Mouse (Mus musculus): ENCODE results near the gene Grid2.

Grid2 gene

DNA sequence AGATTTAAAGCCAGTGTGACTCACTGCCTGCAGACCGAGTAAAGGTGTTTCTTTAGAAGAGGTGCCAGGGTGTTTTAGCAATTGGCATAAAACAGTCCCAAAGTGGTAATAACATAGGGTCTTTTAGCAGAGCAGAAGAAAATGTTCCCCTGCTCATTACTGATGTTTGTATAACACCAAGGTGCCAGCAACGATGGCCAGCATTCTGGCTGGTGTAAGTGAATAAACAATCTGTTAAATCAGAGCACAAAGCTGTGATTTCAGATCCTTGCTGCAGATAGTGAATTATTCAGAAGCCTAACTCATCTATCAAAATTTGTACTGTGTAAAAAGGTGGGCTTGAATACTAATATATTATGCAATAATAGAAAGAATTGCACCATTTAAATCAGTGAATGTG is 353.9 kb downstream of the Grid2 start:
- no peak for DNase-seq (ENCODE audit: low read depth, low spot score)

- DNase-seq (ENCODE audit: low read depth, low spot score), result no peak
Observed at GRCm38 (mm10) chr6:63635970-63636369, 380.3 kb downstream of the Grid2 start.

- no peak for DNase-seq (ENCODE audit: low read depth, low spot score)
Observed at GRCm38 (mm10) chr6:63659423-63659822, 403.7 kb downstream of the Grid2 start.

- DNase-seq (ENCODE audit: low read depth, low spot score), result no peak
Observed at GRCm38 (mm10) chr6:63685689-63686088, 430.0 kb downstream of the Grid2 start.

- no peak for DNase-seq (ENCODE audit: low read depth, low spot score)
Observed at GRCm38 (mm10) chr6:63701684-63702083, 446.0 kb downstream of the Grid2 start.

- DNase-seq (ENCODE audit: low read depth, low spot score), result no peak
Observed at GRCm38 (mm10) chr6:63733740-63734139, 478.1 kb downstream of the Grid2 start.

DNA sequence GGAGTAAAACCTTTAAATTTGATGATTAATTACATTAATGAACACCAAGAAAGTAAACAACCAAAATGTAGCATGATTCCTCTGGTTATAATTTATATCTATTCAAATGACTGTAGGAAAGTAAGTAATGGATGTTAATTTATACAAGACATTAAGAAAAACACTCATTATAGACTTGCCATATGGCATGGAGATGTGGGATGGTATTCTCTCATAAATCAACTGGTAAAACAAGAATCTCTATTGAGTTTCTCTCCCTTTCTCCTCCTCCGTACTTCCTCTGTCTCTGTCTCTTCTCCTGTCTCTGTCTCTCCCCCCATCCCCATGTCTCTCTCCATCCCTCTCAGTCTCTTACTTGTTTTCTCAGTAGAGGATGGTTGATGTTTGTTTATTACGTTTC is 506.9 kb downstream of the Grid2 start:
- DNase-seq (ENCODE audit: low read depth, low spot score), result no peak

DNA sequence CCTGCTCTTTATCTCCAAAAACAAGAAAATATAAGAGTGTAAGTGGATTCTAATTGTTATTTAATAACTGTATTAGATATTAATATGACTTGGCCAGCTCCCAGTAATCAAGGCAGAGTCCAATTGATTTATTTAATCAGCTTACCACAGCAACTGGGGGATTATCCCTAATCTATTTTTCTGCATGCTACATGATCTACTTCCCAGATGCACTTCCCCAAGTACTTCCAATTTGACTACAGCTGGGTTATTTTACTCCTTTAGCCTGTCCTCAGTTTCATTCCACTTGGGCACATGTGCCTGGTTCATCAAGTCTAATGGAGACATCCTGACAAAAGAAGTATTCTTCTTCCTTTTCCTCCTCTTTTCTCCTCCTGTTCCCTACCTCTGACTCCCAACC is 539.0 kb downstream of the Grid2 start:
- no peak for DNase-seq (ENCODE audit: low read depth, low spot score)

DNA sequence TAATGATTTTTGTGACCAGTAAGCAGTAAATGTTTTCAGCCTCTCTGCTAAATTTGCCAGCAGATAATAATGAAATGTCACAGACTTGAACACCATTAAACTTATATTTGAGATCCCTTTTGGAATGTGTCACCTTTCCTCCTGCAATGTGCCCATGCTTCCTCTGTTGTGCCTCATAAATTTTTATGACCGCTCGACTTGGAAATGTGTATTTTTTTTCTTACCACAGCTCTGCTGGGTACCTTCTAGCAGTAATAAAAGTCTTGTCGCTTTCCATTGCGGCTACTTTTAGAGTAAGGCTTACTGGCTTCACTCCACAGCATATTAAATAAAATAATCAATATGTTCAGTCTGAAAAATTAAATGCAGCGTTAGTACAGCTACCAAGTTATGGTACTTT is 564.6 kb downstream of the Grid2 start:
- no peak for DNase-seq (ENCODE audit: low read depth, low spot score)

GRCm38 (mm10) chr6:63862628-63863027 is 607.0 kb downstream of the Grid2 start:
- no peak for DNase-seq (ENCODE audit: low read depth, low spot score)

- no peak for DNase-seq (ENCODE audit: low read depth, low spot score)
Observed at GRCm38 (mm10) chr6:63877088-63877764, 621.5 kb downstream of the Grid2 start.

GRCm38 (mm10) chr6:63877765-63878345 is 622.2 kb downstream of the Grid2 start:
- no peak for DNase-seq (ENCODE audit: low read depth, low spot score)

- DNase-seq (ENCODE audit: low read depth, low spot score), result no peak
Observed at GRCm38 (mm10) chr6:63894714-63895113, 639.0 kb downstream of the Grid2 start.

DNA sequence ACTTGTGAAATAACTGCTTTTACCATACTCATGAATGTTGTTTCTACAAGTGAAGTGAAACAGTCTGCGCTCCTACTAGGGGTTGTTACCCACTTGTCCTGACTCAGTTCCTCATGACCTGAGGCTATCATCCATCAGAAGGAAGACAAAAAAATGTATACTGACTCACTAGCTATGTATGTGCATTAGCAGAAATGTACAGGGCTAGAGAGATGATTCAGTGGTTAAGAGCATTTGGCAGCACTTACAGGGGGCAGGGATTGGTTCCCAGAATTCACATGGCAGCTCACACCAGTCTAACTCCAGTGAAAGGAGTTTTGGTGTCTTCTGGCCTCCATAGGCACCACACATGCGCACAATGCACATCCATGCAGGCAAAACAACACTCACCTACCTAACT is 642.5 kb downstream of the Grid2 start:
- DNase-seq (ENCODE audit: low read depth, low spot score), result no peak

GRCm38 (mm10) chr6:63917035-63917570 is 661.4 kb downstream of the Grid2 start:
- no peak for DNase-seq (ENCODE audit: low read depth, low spot score)

- DNase-seq (ENCODE audit: low read depth, low spot score), result no peak
Observed at GRCm38 (mm10) chr6:63921951-63922350, 666.3 kb downstream of the Grid2 start.

DNA sequence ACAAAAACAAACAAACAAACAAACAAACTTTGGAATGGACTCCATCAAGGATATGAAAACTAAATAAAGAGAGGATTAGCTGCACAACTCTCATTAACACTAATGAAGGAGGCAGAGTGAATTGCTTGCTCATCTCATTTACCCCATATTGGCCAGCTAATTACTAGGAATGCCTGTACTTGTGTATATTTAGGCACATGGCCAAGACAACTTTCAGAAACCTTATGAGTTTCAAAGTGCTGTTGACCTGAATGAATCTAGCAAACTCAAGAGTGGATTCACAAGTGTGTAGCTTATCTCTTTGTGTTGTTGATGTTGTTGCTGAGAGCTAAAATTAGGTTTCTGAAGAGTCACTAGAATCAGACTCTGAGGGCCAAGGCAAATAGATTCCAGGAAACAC is 675.5 kb downstream of the Grid2 start:
- no peak for DNase-seq (ENCODE audit: low read depth, low spot score)

GRCm38 (mm10) chr6:63946721-63947120 is 691.0 kb downstream of the Grid2 start:
- no peak for DNase-seq (ENCODE audit: low read depth, low spot score)

- no peak for DNase-seq (ENCODE audit: low read depth, low spot score)
Observed at GRCm38 (mm10) chr6:63963789-63964188, 708.1 kb downstream of the Grid2 start.

DNA sequence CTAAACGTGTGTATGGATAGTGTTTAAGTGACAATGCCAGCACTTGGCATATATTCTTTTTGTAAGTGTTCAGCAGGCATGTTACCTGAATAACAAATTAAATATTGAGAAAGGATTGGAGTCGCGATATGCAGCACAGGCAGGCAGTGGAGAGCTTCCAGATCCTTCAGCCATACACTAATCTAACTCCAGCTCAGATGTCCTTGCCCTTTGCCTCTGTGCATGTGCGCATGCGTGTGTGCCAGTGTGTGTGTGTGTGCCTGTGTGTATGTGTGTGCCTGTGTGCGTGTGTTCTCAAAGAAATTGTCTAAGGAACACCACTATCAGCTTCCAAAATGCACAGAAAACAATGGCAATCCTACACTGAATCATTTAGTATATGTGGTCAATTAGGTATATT is 708.6 kb downstream of the Grid2 start:
- DNase-seq (ENCODE audit: low read depth, low spot score), result no peak

GRCm38 (mm10) chr6:63964735-63965134 is 709.1 kb downstream of the Grid2 start:
- no peak for DNase-seq (ENCODE audit: low read depth, low spot score)

DNA sequence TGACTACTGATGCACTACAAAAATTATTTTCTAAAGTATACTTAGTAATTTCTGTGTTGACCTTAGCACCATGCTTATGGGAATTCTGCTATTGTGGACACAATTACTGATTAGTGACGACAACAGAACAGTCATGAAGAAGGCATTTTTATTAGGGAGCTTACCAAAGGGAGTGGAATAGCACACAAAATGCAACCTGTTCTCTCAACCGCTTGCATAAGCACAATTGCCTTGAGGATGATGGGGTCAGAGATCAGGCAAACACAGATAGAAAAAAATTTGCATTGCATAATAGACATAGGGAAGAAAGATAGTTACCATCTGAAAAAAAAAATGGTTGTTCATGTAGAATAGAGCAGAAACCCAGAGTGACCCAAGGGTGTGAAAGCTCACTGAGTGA is 790.4 kb downstream of the Grid2 start:
- DNase-seq (ENCODE audit: low read depth, low spot score), result no peak

DNA sequence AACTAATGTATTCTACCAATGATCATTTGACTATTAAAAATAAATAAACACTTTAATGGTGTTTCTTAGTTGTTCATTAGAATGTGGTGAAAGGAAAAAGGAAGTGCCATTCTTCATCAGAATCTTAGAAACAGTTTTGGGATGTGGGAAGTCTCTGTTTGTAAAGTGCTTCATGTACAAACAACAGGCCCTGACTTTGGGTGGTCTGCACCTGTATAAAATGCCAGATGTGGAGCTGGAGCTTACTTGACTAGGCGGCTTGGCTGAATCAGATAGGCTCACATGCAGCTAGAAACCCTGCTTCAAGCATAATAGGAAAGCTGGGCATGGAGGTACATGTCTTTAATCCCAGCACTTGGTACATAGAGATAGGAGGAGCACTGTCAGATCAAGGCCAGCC is 791.1 kb downstream of the Grid2 start:
- no peak for DNase-seq (ENCODE audit: low read depth, low spot score)

All from retina, adult 2 months (tissue).